Mouse (Mus musculus) CD4-positive helper T cell, adult 2 months (primary cell): ENCODE data around the gene Aqp9.
A peak's percentile ranks its signal among the peaks of the same experiment; 100 is the strongest.

Experiments used
- DNase-seq: peaks from one replicate; pipeline ENCODE4 v3.0.0-alpha.2; 2012; ENCODE audit warnings: low read depth, missing footprints, low spot score

Aqp9 gene

GRCm38 (mm10) chr9:71168511-71168910 is at the start of gene Aqp9:
Gene Aqp9 (minus strand): TSS chr9:71168682.
- no peak for DNase-seq

- DNase-seq = no peak
These were observed 49.3 kb upstream of the Aqp9 start for GRCm38 (mm10) chr9:71217793-71218095.

- no peak for DNase-seq
These were observed 48.7 kb upstream of the Aqp9 start for GRCm38 (mm10) chr9:71216996-71217792.

GRCm38 (mm10) chr9:71216036-71216995 is 47.8 kb upstream of the Aqp9 start:
- peak; percentile 4 for DNase-seq

- DNase-seq = peak; percentile 15
These were observed 47.0 kb upstream of the Aqp9 start, which contains the start of gene Aldh1a2 for GRCm38 (mm10) chr9:71215248-71216035. Gene Aldh1a2 (plus strand): TSS chr9:71215789.

GRCm38 (mm10) chr9:71213636-71214035 is 45.2 kb upstream of the Aqp9 start:
- no peak for DNase-seq

- DNase-seq = no peak
These were observed 42.4 kb upstream of the Aqp9 start for GRCm38 (mm10) chr9:71210870-71211269.

GRCm38 (mm10) chr9:71209299-71209698 is 40.8 kb upstream of the Aqp9 start:
- DNase-seq = no peak

GRCm38 (mm10) chr9:71202265-71202664 is 33.8 kb upstream of the Aqp9 start:
- DNase-seq = no peak

GRCm38 (mm10) chr9:71198826-71199225 is 30.3 kb upstream of the Aqp9 start:
- DNase-seq = no peak

- peak; percentile 61 for DNase-seq
These were observed 20.3 kb upstream of the Aqp9 start for GRCm38 (mm10) chr9:71188647-71189415.

- no peak for DNase-seq
These were observed 18.9 kb upstream of the Aqp9 start for GRCm38 (mm10) chr9:71187396-71187795.

- no peak for DNase-seq
These were observed 17.3 kb upstream of the Aqp9 start for GRCm38 (mm10) chr9:71185823-71186222.

- no peak for DNase-seq
These were observed 16.8 kb upstream of the Aqp9 start for GRCm38 (mm10) chr9:71185285-71185684.

GRCm38 (mm10) chr9:71179964-71180700 is 11.7 kb upstream of the Aqp9 start:
- DNase-seq = no peak

GRCm38 (mm10) chr9:71179276-71179896 is 10.9 kb upstream of the Aqp9 start:
- DNase-seq = no peak

GRCm38 (mm10) chr9:71175686-71176085 is 7.2 kb upstream of the Aqp9 start:
- DNase-seq = no peak

GRCm38 (mm10) chr9:71174316-71174975 is 6.0 kb upstream of the Aqp9 start:
- DNase-seq = no peak

- DNase-seq = no peak
These were observed 5.1 kb upstream of the Aqp9 start for GRCm38 (mm10) chr9:71173533-71173932.
